Mouse (Mus musculus): Measurements from ENCODE around the gene Gm9767.

Gene Gm9767

GRCm38 (mm10) chr10:26077671-26078481 lies at the start of gene Gm9767:
Gene Gm9767 (plus strand): TSS chr10:26078255.
- DNase-seq (ENCODE audit: extremely low spot score, low spot score), result peak; percentile 58

- DNase-seq (ENCODE audit: extremely low spot score, low spot score), result no peak
Measured at GRCm38 (mm10) chr10:26034931-26035330, 43.1 kb upstream of the Gm9767 start.

DNA sequence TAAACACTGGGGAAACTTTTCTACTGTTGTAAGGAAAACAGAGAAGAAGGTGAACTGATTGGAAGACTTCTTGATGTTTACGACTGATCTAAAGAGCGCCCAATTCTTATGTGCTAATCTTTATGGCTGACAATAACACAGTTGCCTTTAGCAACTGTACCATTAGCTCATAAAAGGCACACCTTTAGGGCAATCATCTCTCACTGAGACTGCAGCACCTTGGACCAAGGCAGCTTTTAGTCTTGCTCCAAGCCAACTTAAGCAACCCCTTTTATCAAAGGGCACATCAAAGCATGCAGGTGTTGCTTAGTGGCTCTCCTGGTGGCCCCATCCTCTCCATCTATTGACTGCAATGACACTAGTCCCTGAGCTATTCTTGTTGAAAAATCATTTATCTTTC lies 26.9 kb upstream of the Gm9767 start:
- DNase-seq (ENCODE audit: extremely low spot score, low spot score), result no peak

DNA sequence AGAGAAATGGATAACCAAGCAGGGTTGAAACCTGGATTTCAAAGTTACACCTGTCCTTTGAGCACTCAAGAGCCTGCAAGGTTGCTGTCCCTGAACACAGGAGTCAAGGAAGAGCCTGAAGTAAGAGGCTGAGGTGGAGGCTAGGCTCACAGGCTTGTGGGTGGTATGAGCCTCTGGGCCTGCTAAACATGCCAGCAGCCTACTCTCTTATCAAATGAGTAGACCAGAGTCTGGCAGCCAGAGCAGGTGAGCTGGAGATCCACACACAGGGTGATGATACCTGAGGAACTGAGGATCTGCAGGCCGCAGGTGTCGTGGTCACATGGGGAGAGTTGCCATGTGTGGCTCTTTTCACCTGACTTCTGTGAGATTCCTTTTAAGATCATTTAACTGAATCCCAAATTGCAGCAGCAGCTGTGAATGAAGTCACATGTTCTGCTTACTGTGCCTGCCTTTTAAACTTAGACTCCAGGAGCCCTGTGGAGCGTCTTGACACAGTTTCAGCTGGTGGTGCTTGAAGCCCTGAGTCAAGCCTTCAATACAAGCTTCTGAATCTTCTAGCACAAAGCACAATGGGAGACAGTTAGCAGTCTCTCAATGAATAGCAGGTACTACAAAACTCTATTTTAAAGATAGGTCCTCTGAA lies 18.3 kb upstream of the Gm9767 start:
- no peak for DNase-seq (ENCODE audit: extremely low spot score, low spot score)

- no peak for DNase-seq (ENCODE audit: extremely low spot score, low spot score)
Measured at GRCm38 (mm10) chr10:26063071-26063470, 15.0 kb upstream of the Gm9767 start.

GRCm38 (mm10) chr10:26071986-26072385 lies 6.1 kb upstream of the Gm9767 start:
- no peak for DNase-seq (ENCODE audit: extremely low spot score, low spot score)

GRCm38 (mm10) chr10:26076949-26077348 lies 1.1 kb upstream of the Gm9767 start:
- DNase-seq (ENCODE audit: extremely low spot score, low spot score), result no peak

GRCm38 (mm10) chr10:26078521-26079142 lies 577 bp downstream of the Gm9767 start, which contains the start of gene Tmem200a:
Gene Tmem200a (minus strand): TSS chr10:26079052.
- peak; percentile 83 for DNase-seq (ENCODE audit: extremely low spot score, low spot score)

DNA sequence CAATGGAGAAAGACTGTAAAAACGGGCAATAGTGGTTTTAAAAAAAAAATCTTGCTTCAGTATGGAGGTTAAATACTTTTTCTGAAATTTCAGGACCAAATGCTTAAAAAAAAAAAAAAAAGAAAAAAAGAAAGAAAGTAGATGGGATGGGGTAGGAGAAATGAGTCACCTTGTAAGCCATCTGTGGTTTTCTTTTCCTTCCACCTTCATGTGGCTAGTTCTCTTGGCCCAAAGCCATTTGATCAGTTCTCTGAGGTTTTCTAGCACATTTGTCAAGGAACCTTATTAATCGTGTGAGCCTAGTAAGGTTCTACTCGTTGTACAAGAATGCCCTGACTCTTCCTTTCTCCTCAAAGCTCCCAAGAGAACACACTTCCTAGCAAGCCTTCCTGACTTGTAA lies 1.6 kb downstream of the Gm9767 start:
- DNase-seq (ENCODE audit: extremely low spot score, low spot score), result no peak

DNA sequence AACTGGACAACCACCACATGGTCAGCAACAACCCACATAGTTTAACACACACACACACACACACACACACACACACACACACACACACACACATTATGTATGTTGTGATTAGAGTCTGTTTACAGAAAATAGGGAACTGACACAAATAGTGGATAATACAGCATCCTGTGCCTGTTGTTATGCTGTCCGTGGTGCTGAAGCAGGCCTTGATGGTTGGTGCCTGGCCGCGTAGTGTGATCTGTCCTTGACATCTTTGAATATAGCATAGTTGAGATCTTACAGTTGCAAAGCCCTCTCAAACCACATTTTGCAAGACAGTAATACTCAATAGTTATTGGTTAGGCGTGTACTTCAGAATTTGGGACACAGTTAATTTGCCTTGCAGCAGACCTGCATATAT lies 4.0 kb downstream of the Gm9767 start:
- DNase-seq (ENCODE audit: extremely low spot score, low spot score), result peak; percentile 35

DNA sequence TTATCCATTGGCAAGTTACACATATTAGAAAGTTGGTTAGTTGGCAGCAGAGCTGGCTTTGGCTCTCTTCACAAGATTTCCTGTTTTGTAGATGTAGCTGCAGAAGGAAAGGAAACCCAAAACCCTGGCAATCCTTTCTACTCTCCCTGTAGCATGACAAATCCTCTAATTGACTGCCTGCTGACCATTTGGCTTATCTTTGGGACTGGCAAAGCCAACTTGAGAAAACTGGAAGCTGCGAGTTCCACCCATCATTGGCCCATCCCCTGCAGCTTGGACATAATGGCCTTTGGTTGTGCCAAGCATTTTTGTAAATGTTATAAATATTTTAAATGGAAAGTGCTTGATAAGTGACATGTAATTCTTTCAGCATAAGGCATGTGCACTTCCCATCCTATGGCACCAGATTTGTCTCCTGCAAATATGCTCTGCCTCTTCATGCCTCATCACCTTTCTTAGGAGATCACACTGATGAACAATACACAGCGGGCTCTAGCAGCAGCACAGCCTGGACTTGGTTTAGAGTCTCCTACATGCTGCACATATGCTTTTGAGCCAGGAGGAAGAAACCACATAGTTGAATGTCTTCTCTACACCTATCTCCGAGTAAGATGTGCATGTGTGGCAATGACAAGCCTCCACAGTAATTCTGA lies 25.4 kb downstream of the Gm9767 start:
- no peak for DNase-seq (ENCODE audit: extremely low spot score, low spot score)

DNA sequence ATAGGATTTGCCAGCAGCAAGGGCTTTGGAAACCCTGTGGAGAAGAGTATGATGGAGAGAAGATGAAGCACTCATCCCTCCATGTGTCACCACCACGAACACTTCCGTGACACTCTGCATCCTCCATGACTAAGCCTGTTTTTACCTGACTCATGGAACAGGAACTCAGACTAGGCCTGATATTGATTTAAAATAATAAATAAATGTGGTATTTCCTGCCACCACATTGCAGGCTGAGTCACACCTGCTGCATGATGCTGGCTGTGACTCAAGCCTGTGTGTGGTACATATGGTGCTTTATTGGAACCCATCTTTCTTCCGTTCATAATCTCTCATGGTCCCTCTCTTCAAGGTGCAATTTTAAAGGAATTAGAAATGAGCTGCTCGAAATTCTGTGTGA lies 36.4 kb downstream of the Gm9767 start:
- no peak for DNase-seq (ENCODE audit: extremely low spot score, low spot score)

DNA sequence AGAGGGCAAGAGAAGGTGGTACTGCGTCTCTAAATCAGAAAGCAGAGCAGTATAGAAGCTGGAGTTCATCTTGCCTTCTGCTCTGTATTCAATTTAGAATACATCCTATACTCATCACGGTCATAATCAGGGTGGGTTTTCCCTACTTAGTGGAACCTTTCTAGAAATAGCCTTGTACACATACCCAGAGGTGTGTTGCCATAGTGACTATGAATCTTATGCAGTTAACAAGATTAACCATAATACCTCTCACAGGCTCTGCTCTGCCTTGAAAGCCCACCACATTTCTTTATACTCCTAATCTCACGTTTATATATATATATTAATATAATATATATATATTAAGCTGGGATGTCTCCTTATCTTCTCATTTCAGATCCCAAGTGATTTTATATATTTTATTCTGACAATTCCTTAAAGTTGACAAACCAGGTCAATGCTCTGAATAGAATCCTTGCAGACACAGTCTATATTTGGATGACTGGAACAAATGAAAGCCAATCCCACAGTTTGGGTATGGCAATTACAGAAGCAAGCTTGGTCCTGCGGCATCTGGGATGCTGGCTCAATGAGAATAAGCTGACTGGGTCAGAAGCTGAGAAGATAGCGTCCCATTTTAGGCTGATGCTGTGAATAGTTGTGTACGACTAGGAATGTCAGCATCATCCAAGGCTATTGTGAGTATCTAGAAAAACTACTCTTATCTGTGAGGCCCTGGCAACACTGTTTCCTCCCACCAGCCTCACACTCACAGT lies 41.2 kb downstream of the Gm9767 start:
- no peak for DNase-seq (ENCODE audit: extremely low spot score, low spot score)

- no peak for DNase-seq (ENCODE audit: extremely low spot score, low spot score)
Measured at GRCm38 (mm10) chr10:26119822-26120183, 41.7 kb downstream of the Gm9767 start.

Data from neural tube, embryonic 10.5 days (tissue).